Mouse (Mus musculus) MEL (cell line): ENCODE measurements around the gene Ephb6. TPM values are rescaled to one million over a fixed set of nuclear protein-coding genes. Genes with fewer than 3 reads are reported as not detected.
A peak's percentile ranks its signal among the peaks of the same experiment; 100 is the strongest.

Experiments used
- DNase-seq: peaks from one replicate; pipeline ENCODE4 v3.0.0; 2011; ENCODE audit warnings: low read depth, low spot score
- H3K27ac ChIP-seq: 2 replicates; pipeline ENCODE4 v1.5.1; 2012; ENCODE audit warnings: low read depth, mild to moderate bottlenecking, control low read depth, low read length, moderate library complexity; ENCODE audit not compliant: control insufficient read depth
- H3K27me3 ChIP-seq, 2 experiments: fragments of 150-350 bp in 1 of 2; sonication (generic) in 1 of 2; 2 replicates each; pipeline ENCODE4 v1.6.1; 2012; ENCODE audit warnings: low read length in 2 of 2, mild to moderate bottlenecking in 2 of 2, improper control_type of control experiment in 1 of 2, moderate library complexity in 1 of 2; ENCODE audit not compliant: insufficient read depth in 2 of 2, control insufficient read depth in 1 of 2
- H3K36me3 ChIP-seq, 2 experiments: 2 replicates each; pipeline ENCODE4 v1.6.1; 2012 to 2014; ENCODE audit warnings: low read length in 2 of 2, improper control_type of control experiment in 1 of 2, inconsistent platforms in 1 of 2, mild to moderate bottlenecking in 1 of 2; ENCODE audit not compliant: insufficient read depth in 2 of 2, control insufficient read depth in 1 of 2
- H3K4me1 ChIP-seq, 2 experiments: fragments of 150-350 bp in 1 of 2; sonication (generic) in 1 of 2; 2 replicates each; pipeline ENCODE4 v1.6.1; 2012; ENCODE audit warnings: low read length in 2 of 2, improper control_type of control experiment in 1 of 2, mild to moderate bottlenecking in 1 of 2; ENCODE audit not compliant: insufficient read depth in 2 of 2, control insufficient read depth in 1 of 2
- H3K4me3 ChIP-seq, 2 experiments: fragments of 150-350 bp in 1 of 2; sonication (generic) in 1 of 2; 2 replicates each; pipeline ENCODE4 v1.5.1; 2012; ENCODE audit warnings: low read depth in 2 of 2, low read length in 2 of 2, mild to moderate bottlenecking in 2 of 2, moderate library complexity in 2 of 2, control low read depth in 1 of 2, improper control_type of control experiment in 1 of 2; ENCODE audit not compliant: control insufficient read depth in 1 of 2, insufficient read depth in 1 of 2
- H3K79me2 ChIP-seq: 2 replicates; pipeline ENCODE4 v1.6.1; 2012; ENCODE audit warnings: mild to moderate bottlenecking, low read length, moderate library complexity; ENCODE audit not compliant: control insufficient read depth, poor library complexity, insufficient read depth
- H3K9ac ChIP-seq: 2 replicates; pipeline ENCODE4 v1.6.1; 2012; ENCODE audit warnings: low read depth, mild to moderate bottlenecking, control low read depth, low read length, moderate library complexity; ENCODE audit not compliant: control insufficient read depth, poor library complexity, severe bottlenecking
- H3K9me3 ChIP-seq: fragments of 150-350 bp; sonication (generic); replicated peaks from 2 replicates; pipeline ENCODE4 v1.6.1; 2012; ENCODE audit warnings: mild to moderate bottlenecking, low read length, improper control_type of control experiment, moderate library complexity; ENCODE audit not compliant: insufficient read depth
- CHD2 ChIP-seq: IDR thresholded peaks from 2 replicates; pipeline ENCODE4 v1.6.1; 2011; ENCODE audit warnings: low read length, improper control_type of control experiment
- EP300 ChIP-seq, 2 experiments: IDR thresholded peaks; 2 replicates each; pipeline ENCODE4 v1.6.1; 2011; ENCODE audit warnings: improper control_type of control experiment in 2 of 2, low read length in 2 of 2, low read depth in 1 of 2, mild to moderate bottlenecking in 1 of 2
- GABPA ChIP-seq: IDR thresholded peaks from 2 replicates; pipeline ENCODE4 v1.6.1; 2012; ENCODE audit warnings: low read depth, mild to moderate bottlenecking, inconsistent platforms, low read length, improper control_type of control experiment, moderate library complexity
- HCFC1 ChIP-seq: IDR thresholded peaks from 2 replicates; pipeline ENCODE4 v1.6.1; 2012; ENCODE audit warnings: low read depth, mild to moderate bottlenecking, inconsistent platforms, low read length, improper control_type of control experiment, moderate library complexity
- JUND ChIP-seq: IDR thresholded peaks from 2 replicates; pipeline ENCODE4 v1.6.1; 2011; ENCODE audit warnings: low read depth, mild to moderate bottlenecking, improper control_type of control experiment, low read length
- KAT2A ChIP-seq: conservative IDR thresholded peaks from 2 replicates; pipeline ENCODE4 v1.6.1; 2012; ENCODE audit warnings: low read depth, low read length, improper control_type of control experiment, inconsistent platforms
- MAFK ChIP-seq: IDR thresholded peaks from 2 replicates; pipeline ENCODE4 v1.6.1; 2011; ENCODE audit warnings: low read depth, mild to moderate bottlenecking, low read length, improper control_type of control experiment, borderline replicate concordance
- MAX ChIP-seq: IDR thresholded peaks from 2 replicates; pipeline ENCODE4 v1.6.1; 2011; ENCODE audit warnings: low read length, improper control_type of control experiment
- MAZ ChIP-seq: IDR thresholded peaks from 2 replicates; pipeline ENCODE4 v1.6.1; 2012; ENCODE audit warnings: low read depth, mild to moderate bottlenecking, inconsistent platforms, low read length, improper control_type of control experiment
- MEF2A ChIP-seq: IDR thresholded peaks from 2 replicates; pipeline ENCODE4 v1.6.1; 2014; ENCODE audit warnings: low read depth, mild to moderate bottlenecking, inconsistent platforms, low read length, improper control_type of control experiment; ENCODE audit not compliant: poor library complexity, insufficient replicate concordance, severe bottlenecking; ENCODE audit errors: extremely low read depth
- MXI1 ChIP-seq: IDR thresholded peaks from 2 replicates; pipeline ENCODE4 v1.6.1; 2011; ENCODE audit warnings: mild to moderate bottlenecking, low read depth, low read length, improper control_type of control experiment
- MYB ChIP-seq: IDR thresholded peaks from 2 replicates; pipeline ENCODE4 v1.6.1; 2011; ENCODE audit warnings: mild to moderate bottlenecking, low read depth, low read length, improper control_type of control experiment
- MYC ChIP-seq: IDR thresholded peaks from 2 replicates; pipeline ENCODE4 v1.6.1; 2011; ENCODE audit warnings: low read depth, mild to moderate bottlenecking, low read length, improper control_type of control experiment, moderate library complexity
- NELFE ChIP-seq: IDR thresholded peaks from 2 replicates; pipeline ENCODE4 v1.6.1; 2011; ENCODE audit warnings: low read depth, low read length, improper control_type of control experiment
- NRF1 ChIP-seq: IDR thresholded peaks from 2 replicates; pipeline ENCODE4 v1.6.1; 2014; ENCODE audit warnings: low read depth, mild to moderate bottlenecking, inconsistent platforms, low read length, improper control_type of control experiment, moderate library complexity; ENCODE audit not compliant: poor library complexity, insufficient read depth, severe bottlenecking
- POLR2A ChIP-seq, 2 experiments: IDR thresholded peaks; 2 replicates each; pipeline ENCODE4 v1.6.1; 2011 to 2012; ENCODE audit warnings: low read length in 2 of 2, mild to moderate bottlenecking in 2 of 2, control low read depth in 1 of 2, improper control_type of control experiment in 1 of 2, low read depth in 1 of 2, moderate library complexity in 1 of 2; ENCODE audit not compliant: control insufficient read depth in 1 of 2, insufficient read depth in 1 of 2, poor library complexity in 1 of 2
- POLR2AphosphoS5 ChIP-seq: IDR thresholded peaks from 2 replicates; pipeline ENCODE4 v1.6.1; 2012; ENCODE audit warnings: low read depth, borderline replicate concordance, mild to moderate bottlenecking, inconsistent platforms, low read length, moderate library complexity, mixed read lengths
- RAD21 ChIP-seq: IDR thresholded peaks from 2 replicates; pipeline ENCODE4 v1.6.1; 2011; ENCODE audit warnings: mild to moderate bottlenecking, low read depth, low read length, improper control_type of control experiment
- RCOR1 ChIP-seq: IDR thresholded peaks from 2 replicates; pipeline ENCODE4 v1.6.1; 2012; ENCODE audit warnings: low read depth, mild to moderate bottlenecking, inconsistent platforms, low read length, improper control_type of control experiment
- SMC3 ChIP-seq: IDR thresholded peaks from 2 replicates; pipeline ENCODE4 v1.6.1; 2011; ENCODE audit warnings: low read depth, low read length, improper control_type of control experiment
- TAL1 ChIP-seq: IDR thresholded peaks from 2 replicates; pipeline ENCODE4 v1.6.1; 2012; ENCODE audit warnings: mild to moderate bottlenecking, inconsistent platforms, low read length, moderate library complexity, mixed read lengths
- UBTF ChIP-seq: IDR thresholded peaks from 2 replicates; pipeline ENCODE4 v1.6.1; 2012; ENCODE audit warnings: low read depth, mild to moderate bottlenecking, inconsistent platforms, low read length, improper control_type of control experiment, moderate library complexity, borderline replicate concordance; ENCODE audit not compliant: insufficient read depth
- USF1 ChIP-seq: IDR thresholded peaks from 2 replicates; pipeline ENCODE4 v1.6.1; 2014; ENCODE audit warnings: low read depth, mild to moderate bottlenecking, inconsistent platforms, low read length, improper control_type of control experiment, moderate library complexity
- ZC3H11A ChIP-seq: IDR thresholded peaks from 2 replicates; pipeline ENCODE4 v1.6.1; 2012; ENCODE audit warnings: low read depth, mild to moderate bottlenecking, inconsistent platforms, low read length, improper control_type of control experiment
- polyA plus RNA-seq, 2 experiments: library from polyadenylated mRNA; stranded (reverse) in 1 of 2; unstranded in 1 of 2; fragments of >175 nt in 1 of 2; fragments of >200 nt in 1 of 2; gene quantifications; 2 replicates each; pipeline versions ENCODE4 v1.2.1 to v1.2.4; 2012; ENCODE audit warnings: low replicate concordance in 2 of 2, low read depth in 1 of 2; ENCODE audit not compliant: insufficient read length in 2 of 2, insufficient read depth in 1 of 2, missing spikeins in 1 of 2
- total RNA-seq: library from RNA; depleted of rRNA; stranded (reverse); fragments of 300-350 nt; gene quantifications from 2 replicates; pipeline ENCODE4 v1.2.3, GENCODE M21; 2012

Ephb6 gene
- total and polyA plus RNA-seq, 3 experiments = 1.0 to 5.2 TPM; not detected in 1

DNA sequence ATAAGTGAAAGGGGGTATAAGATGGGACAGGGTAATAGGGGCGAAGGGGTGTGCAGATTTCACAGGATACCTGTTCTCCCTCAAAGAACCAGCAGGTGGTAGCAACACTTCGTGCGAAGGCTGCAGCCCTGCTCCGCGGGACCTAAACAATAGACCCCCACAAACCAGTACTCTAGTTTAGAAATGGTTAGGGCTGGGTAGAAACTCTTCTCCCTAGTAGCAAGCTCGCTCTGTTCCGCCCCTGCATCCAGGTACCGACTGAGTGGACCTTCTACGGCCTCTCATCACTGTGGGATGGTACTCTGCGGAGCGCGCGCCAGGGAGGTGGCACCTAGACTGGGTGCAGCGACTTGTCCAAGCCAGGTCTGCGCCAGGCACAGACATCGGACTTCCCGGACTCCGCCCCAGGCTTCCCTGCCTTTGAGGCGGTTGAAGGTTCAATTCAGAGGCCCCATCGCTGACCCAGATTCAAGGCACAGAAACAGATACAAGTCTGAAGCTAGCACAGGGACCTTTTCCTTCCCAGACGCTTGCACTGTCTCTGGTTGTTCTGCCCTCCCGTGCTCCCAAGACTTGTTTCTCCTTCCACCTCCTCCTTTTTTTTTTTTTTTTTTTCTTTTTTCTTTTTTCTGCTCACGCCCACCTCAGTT, 756 bp upstream of the Ephb6 start (continued):
- TF ChIP-seq GABPA = no peak
- no peak for TF ChIP-seq NELFE
- no peak for TF ChIP-seq MYB
- TF ChIP-seq MXI1 = no peak
- no peak for TF ChIP-seq MAX
- no peak for TF ChIP-seq KAT2A
- no peak for TF ChIP-seq POLR2AphosphoS5
- TF ChIP-seq SMC3 = peak; percentile 65
- no peak for TF ChIP-seq EP300 (IDR thresholded peaks at IDR 0.05; ENCODE audit: low read depth in 1 of 2, low read length in 2 of 2)
- peak; percentile 78 for TF ChIP-seq RAD21
- no peak for TF ChIP-seq HCFC1
- TF ChIP-seq ZC3H11A = peak; percentile 66
- TF ChIP-seq JUND = no peak
- TF ChIP-seq MYC = no peak
- TF ChIP-seq TAL1 = no peak
- TF ChIP-seq MAZ = no peak
- no peak for TF ChIP-seq POLR2A (IDR thresholded peaks at IDR 0.05; ENCODE audit: control insufficient read depth in 1 of 2, insufficient read depth in 1 of 2, low read depth in 1 of 2, low read length in 2 of 2, poor library complexity in 1 of 2)
- TF ChIP-seq RCOR1 = no peak
- TF ChIP-seq MAFK = no peak
- TF ChIP-seq NRF1 = 0 out of 2 replicates have a peak, but pooled peaks have one; percentile 18
- no peak for TF ChIP-seq CHD2
- no peak for TF ChIP-seq UBTF

DNA sequence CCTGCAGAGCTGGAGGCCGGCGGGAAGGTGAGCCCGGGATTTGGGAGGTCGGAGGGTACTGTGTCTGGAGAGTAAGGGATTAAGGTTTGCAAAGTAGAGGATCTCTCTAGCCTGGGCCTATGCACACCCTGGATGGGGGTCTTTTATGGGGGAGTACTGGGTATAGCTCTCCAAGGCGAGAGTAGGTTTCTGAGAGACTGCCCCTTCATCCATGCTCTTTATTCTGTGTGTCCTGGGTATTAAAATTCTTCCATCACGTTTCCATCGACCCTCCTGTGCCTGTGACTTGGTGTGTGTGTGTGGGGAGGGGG, 467 bp downstream of the Ephb6 start:
- Histone ChIP-seq H3K27ac (no peak overlapping the region), H3K9ac (peak overlapping the region; percentile 71), H3K79me2 (no peaks in the 10 kb centered on the region; the same call in 1 of the 2 replicates), H3K9me3 (no peaks in the 10 kb centered on the region), H3K27me3 (peaks cover 0 to under 1% of the 10 kb centered on the region in 2 experiments; a peak in 2 of 4 replicates), H3K4me3 (peak overlapping the region; percentile 82 to 83), H3K36me3 (no peaks in the 10 kb centered on the region), H3K4me1 (no peaks in the 10 kb centered on the region)
- no peak for DNase-seq
- TF ChIP-seq USF1 (no peak), MEF2A (no peak)
